Comparison of ENCODE assay signal across 7 mouse cellular contexts in genomic region chr1:180330145-180330706, GRCm38 (mm10). TPM values are rescaled to one million over a fixed set of nuclear protein-coding genes. Genes with fewer than 3 reads are reported as not detected.
DNase-seq lines count a peak whose midpoint lies in the region; ATAC-seq and TF ChIP-seq lines count a peak whose summit lies in the region.

Gene Itpkb (plus strand): TSS chr1:180330485.

- H3K9me3 ChIP-seq in G1E (replicated peaks), result no peaks in the 10 kb centered on the region
- H3K9me3 ChIP-seq in hindbrain, embryonic 13.5 days, result no peaks in the 10 kb centered on the region

- no peak for TF ChIP-seq CTCF in G1E (IDR thresholded peaks at IDR 0.05; ENCODE audit: low read depth, low read length)

- H3K27me3 ChIP-seq in G1E (ENCODE audit: insufficient read depth, low read length), result peaks cover 13% of the 10 kb centered on the region; the same call in 1 of the 2 replicates
- H3K27me3 ChIP-seq in hindbrain, embryonic 13.5 days, result peaks cover 63% of the 10 kb centered on the region

- H3K9ac ChIP-seq in hindbrain, embryonic 13.5 days, result peak within 1 kb of the TSS; percentile 82

- 1% methylated on average over 19 of the region's 19 CpGs for WGBS in hindbrain, embryonic 13.5 days

- H3K4me2 ChIP-seq in hindbrain, embryonic 13.5 days, result peak within 1 kb of the TSS; percentile 99

- DNase-seq in G1E (ENCODE audit: low spot score), result peak; percentile 59
- DNase-seq in adrenal gland, postnatal 4 days (ENCODE audit: low spot score in 2 of 2), result peak; percentile 28 to 42
- peak; percentile 58 for DNase-seq in gastrocnemius, adult 18-20 months (ENCODE audit: low spot score)
- DNase-seq in left cerebral cortex, postnatal 10 days (ENCODE audit: extremely low spot score in 1 of 2, low spot score in 2 of 2), result peak in 1 of 2 experiments; percentile 78
- peak; percentile 73 to 76 for DNase-seq in spleen, adult 18-20 months

- H3K36me3 ChIP-seq in G1E (replicated peaks), result peaks cover 33% of the 10 kb centered on the region
- H3K36me3 ChIP-seq in hindbrain, embryonic 13.5 days, result no peaks in the 10 kb centered on the region

- peak within 1 kb of the TSS; percentile 75 for H3K27ac ChIP-seq in hindbrain, embryonic 13.5 days

- H3K4me1 ChIP-seq in G1E (ENCODE audit: insufficient read depth, low read depth, low read length), result peaks cover 61% of the 10 kb centered on the region
- peaks cover 47% of the 10 kb centered on the region for H3K4me1 ChIP-seq in hindbrain, embryonic 13.5 days (replicated peaks)

- ATAC-seq in G1E (ENCODE audit: extremely low read depth, insufficient number of reproducible peaks, low FRiP score, poor library complexity, severe bottlenecking), result peak; percentile 65
- no peak for ATAC-seq in hindbrain, embryonic 13.5 days (ENCODE audit: low FRiP score)
- peak; percentile 85 for ATAC-seq in megakaryocyte, adult 5-6 weeks (ENCODE audit: poor library complexity, severe bottlenecking)

- H3K4me3 ChIP-seq in G1E (ENCODE audit: low read depth, low read length), result peak within 1 kb of the TSS; percentile 85
- peak within 1 kb of the TSS; percentile 58 for H3K4me3 ChIP-seq in hindbrain, embryonic 13.5 days

- intact Hi-C loops in left cerebral cortex, postnatal 10 days (cut with DNase I), result loop anchor here (2.0 to 5.0 kb wide), 3 partner anchors 35 to 77 kb away; no protein-coding TSS in a partner anchor

RNA-seq across cellular contexts. Expression of gene Itpkb, which starts in this region (rescaled TPM):
- 17.2 and 17.8 TPM in 2 replicates for total RNA-seq in G1E (2014; fragmentation: Nextera tagmentation)
- total RNA-seq in G1E (2017), result 12.8 and 14.6 TPM in 2 replicates
- polyA plus RNA-seq in G1E (2012), result 13.5 and 16.9 TPM in 2 replicates
- 10 to 100 TPM; 73.5 to 77.8 TPM for total RNA-seq in adrenal gland, postnatal 4 days (2021)
- 10 to 100 TPM; 11.3 to 21.8 TPM for total RNA-seq in gastrocnemius, adult 18-20 months (2021)
- 2.6 and 3.4 TPM in 2 replicates for polyA plus RNA-seq in hindbrain, embryonic 13.5 days (2015; fragmentation: Nextera tagmentation; extraction: Ambion mirVana)
- 10 to 100 TPM; 11.6 to 12.9 TPM for total RNA-seq in left cerebral cortex, postnatal 10 days (2021)
- 11.5 and 12.9 TPM in 2 replicates for total RNA-seq in megakaryocyte, adult 5-6 weeks (2015)
- 10.9 and 13.6 TPM in 2 replicates for total RNA-seq in megakaryocyte, adult 5-6 weeks (2017)
